Mouse (Mus musculus) kidney, postnatal 0 days (tissue): ENCODE data around the gene Pipox. TPM values are rescaled to one million over a fixed set of nuclear protein-coding genes. Genes with fewer than 3 reads are reported as not detected.

Experiments used
- ATAC-seq: fragments of 200-750 bp; cut with Nextera tagmentation; replicated peaks from 2 replicates; pipeline ENCODE4 v1.8.0; 2017; ENCODE audit warnings: low read depth, moderate number of reproducible peaks, moderate TSS enrichment, moderate library complexity; ENCODE audit not compliant: low FRiP score
- DNase-seq: peaks from one replicate; pipeline ENCODE4 v3.0.0-alpha.2; 2016; ENCODE audit warnings: low spot score
- H3K27ac ChIP-seq: fragments of 300-500 bp; sonication (generic); 2 replicates; pipeline ENCODE4 v1.5.1; 2014; ENCODE audit warnings: mild to moderate bottlenecking
- H3K27me3 ChIP-seq: fragments of 300-500 bp; sonication (generic); 2 replicates; pipeline ENCODE4 v1.6.1; 2014; ENCODE audit warnings: low read length, mixed read lengths; ENCODE audit not compliant: insufficient read depth
- H3K36me3 ChIP-seq: fragments of 300-500 bp; sonication (generic); 2 replicates; pipeline ENCODE4 v1.6.1; 2014; ENCODE audit warnings: low read length, mixed read lengths; ENCODE audit not compliant: insufficient read depth
- H3K4me1 ChIP-seq: fragments of 300-500 bp; sonication (generic); replicated peaks from 2 replicates; pipeline ENCODE4 v1.6.1; 2014; ENCODE audit warnings: antibody characterized with exemption, low read length, mixed read lengths; ENCODE audit not compliant: insufficient read depth
- H3K4me2 ChIP-seq: fragments of 300-500 bp; sonication (generic); 2 replicates; pipeline ENCODE4 v1.6.1; 2014; ENCODE audit warnings: mild to moderate bottlenecking, low read length, moderate library complexity, mixed read lengths
- H3K4me3 ChIP-seq: fragments of 300-500 bp; sonication (generic); replicated peaks from 2 replicates; pipeline ENCODE4 v1.5.1; 2014; ENCODE audit warnings: low read depth, low read length
- H3K9ac ChIP-seq: fragments of 300-500 bp; sonication (generic); 2 replicates; pipeline ENCODE4 v1.6.1; 2014; ENCODE audit warnings: low read depth, low read length
- H3K9me3 ChIP-seq: fragments of 300-500 bp; sonication (generic); replicated peaks from 2 replicates; pipeline ENCODE4 v1.6.1; 2016; ENCODE audit warnings: low read length, inconsistent platforms, mixed read lengths
- CTCF ChIP-seq: IDR thresholded peaks from 2 replicates; pipeline ENCODE4 v1.5.1; 2016; ENCODE audit warnings: antibody characterized with exemption, low read depth, mild to moderate bottlenecking, moderate library complexity
- WGBS: fragments of 180-500 bp; shearing (Covaris S2); extraction: QIAGEN DNeasy Blood & Tissue Kit; methylation state at CpG from one replicate; pipeline ENCODE4 v1.1.7; 2014; 5-methylcytosine and 5-hydroxymethylcytosine counted together
- polyA plus RNA-seq: library from polyadenylated mRNA; unstranded; fragments of >200 nt; fragmentation: Nextera tagmentation; extraction: Ambion mirVana; gene quantifications from 2 replicates; pipeline ENCODE4 v1.2.1, GENCODE M21; 2015

The Pipox gene
- polyA plus RNA-seq, 1 experiment from 2014 or later = 20.9 TPM

- no peak for ATAC-seq
- H3K4me3 ChIP-seq = no peak overlapping the region
Observed at GRCm38 (mm10) chr11:77896480-77896819, 2.6 kb upstream of the Pipox start.

GRCm38 (mm10) chr11:77896011-77896410 is 2.1 kb upstream of the Pipox start:
- Histone ChIP-seq H3K4me3 (no peak overlapping the region), H3K4me2 (no peak overlapping the region), H3K9me3 (no peaks in the 10 kb centered on the region), H3K4me1 (peaks cover 15% of the 10 kb centered on the region), H3K27me3 (no peaks in the 10 kb centered on the region; the same call in 1 of the 2 replicates), H3K36me3 (no peaks in the 10 kb centered on the region), H3K9ac (no peak overlapping the region), H3K27ac (no peak overlapping the region)
- DNase-seq = no peak
- ATAC-seq = no peak
- WGBS = 45% methylated on average over 9 of the region's 9 CpGs
- TF ChIP-seq CTCF = no peak

More at GRCm38 (mm10) chr11:77896480-77896819, 2.6 kb upstream of the Pipox start:
- Histone ChIP-seq H3K27me3 (no peaks in the 10 kb centered on the region; the same call in 1 of the 2 replicates), H3K27ac (no peak overlapping the region), H3K4me1 (peaks cover 15% of the 10 kb centered on the region), H3K4me2 (no peak overlapping the region), H3K36me3 (no peaks in the 10 kb centered on the region), H3K9ac (no peak overlapping the region), H3K9me3 (no peaks in the 10 kb centered on the region)
- TF ChIP-seq CTCF = no peak
- 40% methylated on average over 6 of the region's 6 CpGs for WGBS
- DNase-seq = no peak

GRCm38 (mm10) chr11:77894967-77895366 is 1.1 kb upstream of the Pipox start:
- no peak overlapping the region for H3K4me3 ChIP-seq
- H3K4me2 ChIP-seq = no peak overlapping the region
- no peak overlapping the region for H3K27ac ChIP-seq
- 71% methylated on average over 2 of the region's 2 CpGs for WGBS
- peaks cover 15% of the 10 kb centered on the region for H3K4me1 ChIP-seq
- DNase-seq = no peak
- H3K9me3 ChIP-seq = no peaks in the 10 kb centered on the region
- no peak for TF ChIP-seq CTCF
- no peaks in the 10 kb centered on the region; the same call in 1 of the 2 replicates for H3K27me3 ChIP-seq
- H3K9ac ChIP-seq = no peak overlapping the region
- no peak for ATAC-seq
- H3K36me3 ChIP-seq = no peaks in the 10 kb centered on the region

GRCm38 (mm10) chr11:77893283-77893682 is 613 bp downstream of the Pipox start:
- 41% methylated on average over 6 of the region's 6 CpGs for WGBS
- peaks cover 15% of the 10 kb centered on the region for H3K4me1 ChIP-seq
- TF ChIP-seq CTCF = no peak
- H3K4me3 ChIP-seq = no peak overlapping the region
- DNase-seq (no peak), ATAC-seq (no peak)
- no peaks in the 10 kb centered on the region for H3K27me3 ChIP-seq
- peak overlapping the region; percentile 86 for H3K27ac ChIP-seq
- H3K36me3 ChIP-seq = no peaks in the 10 kb centered on the region
- no peak overlapping the region for H3K9ac ChIP-seq
- no peaks in the 10 kb centered on the region for H3K9me3 ChIP-seq
- H3K4me2 ChIP-seq = peak overlapping the region; percentile 27; the same call in 1 of the 2 replicates

- ATAC-seq (no peak), DNase-seq (no peak)
- WGBS = 14% methylated on average over 5 of the region's 5 CpGs
- H3K4me3 ChIP-seq = no peak overlapping the region
- H3K4me1 ChIP-seq = peaks cover 15% of the 10 kb centered on the region
- TF ChIP-seq CTCF = no peak
- no peaks in the 10 kb centered on the region for H3K36me3 ChIP-seq
- H3K9ac ChIP-seq = no peak overlapping the region
- peak overlapping the region; percentile 86 for H3K27ac ChIP-seq
- no peaks in the 10 kb centered on the region for H3K9me3 ChIP-seq
- 0 out of 2 replicates have a peak overlapping the region, but pooled peaks have one; percentile 27 for H3K4me2 ChIP-seq
- H3K27me3 ChIP-seq = no peaks in the 10 kb centered on the region
Observed at GRCm38 (mm10) chr11:77892883-77893282, 1.0 kb downstream of the Pipox start.

- H3K9me3 ChIP-seq = no peaks in the 10 kb centered on the region
- no peak overlapping the region for H3K4me3 ChIP-seq
- H3K36me3 ChIP-seq = no peaks in the 10 kb centered on the region
- no peaks in the 10 kb centered on the region for H3K27me3 ChIP-seq
- no peak overlapping the region for H3K27ac ChIP-seq
- H3K9ac ChIP-seq = no peak overlapping the region
- ATAC-seq = no peak
- no peak for DNase-seq
- no peak overlapping the region for H3K4me2 ChIP-seq
- peaks cover 15% of the 10 kb centered on the region for H3K4me1 ChIP-seq
- no peak for TF ChIP-seq CTCF
- WGBS = 57% methylated on average over 2 of the region's 2 CpGs
Observed at GRCm38 (mm10) chr11:77890648-77891258, 3.1 kb downstream of the Pipox start.

- H3K27me3 ChIP-seq = no peaks in the 10 kb centered on the region
- 17% methylated on average over 1 of the region's 2 CpGs for WGBS
- H3K4me2 ChIP-seq = no peak overlapping the region
- peaks cover 15% of the 10 kb centered on the region for H3K4me1 ChIP-seq
- H3K9ac ChIP-seq = no peak overlapping the region
- no peak overlapping the region for H3K4me3 ChIP-seq
- H3K36me3 ChIP-seq = no peaks in the 10 kb centered on the region
- no peak overlapping the region for H3K27ac ChIP-seq
- DNase-seq = peak; percentile 49
- H3K9me3 ChIP-seq = no peaks in the 10 kb centered on the region
- ATAC-seq = no peak
- TF ChIP-seq CTCF = no peak
Observed at GRCm38 (mm10) chr11:77889484-77889883, 4.4 kb downstream of the Pipox start.
